Mouse (Mus musculus) WW6 (cell line): ENCODE data around the gene Cyp2u1.
"Not testable (repeated sequence)": the region's sequence is repeated elsewhere in the genome, so short reads cannot be mapped to it uniquely, and the experiment has no call there.

Source experiments
- DNase-seq: peaks from one replicate; pipeline ENCODE4 v3.0.0-alpha.2; 2013; ENCODE audit warnings: low read depth, low spot score

The Cyp2u1 gene

GRCm38 (mm10) chr3:131302452-131303319 is at the start of gene Cyp2u1:
Cyp2u1 (minus strand) TSS chr3:131303227.
- DNase-seq = peak; percentile 65

GRCm38 (mm10) chr3:131350539-131350938 is 47.5 kb upstream of the Cyp2u1 start:
- DNase-seq = no peak

GRCm38 (mm10) chr3:131349013-131349412 is 46.0 kb upstream of the Cyp2u1 start:
- no peak for DNase-seq

GRCm38 (mm10) chr3:131348579-131348950 is 45.5 kb upstream of the Cyp2u1 start:
- DNase-seq = no peak

- DNase-seq = no peak
Observed at GRCm38 (mm10) chr3:131347831-131348578, 45.0 kb upstream of the Cyp2u1 start.

GRCm38 (mm10) chr3:131345903-131346302 is 42.9 kb upstream of the Cyp2u1 start:
- DNase-seq = no peak

- DNase-seq = no peak
Observed at GRCm38 (mm10) chr3:131343311-131343710, 40.3 kb upstream of the Cyp2u1 start.

GRCm38 (mm10) chr3:131340885-131341284 is 37.9 kb upstream of the Cyp2u1 start:
- DNase-seq = no peak

GRCm38 (mm10) chr3:131339280-131339679 is 36.3 kb upstream of the Cyp2u1 start:
- no peak for DNase-seq

- not testable (repeated sequence) for DNase-seq
Observed at GRCm38 (mm10) chr3:131337749-131338148, 34.7 kb upstream of the Cyp2u1 start.

- DNase-seq = no peak
Observed at GRCm38 (mm10) chr3:131336629-131337028, 33.6 kb upstream of the Cyp2u1 start.

GRCm38 (mm10) chr3:131335117-131335547 is 32.1 kb upstream of the Cyp2u1 start:
- no peak for DNase-seq

GRCm38 (mm10) chr3:131327189-131327588 is 24.2 kb upstream of the Cyp2u1 start:
- no peak for DNase-seq

GRCm38 (mm10) chr3:131326637-131327036 is 23.6 kb upstream of the Cyp2u1 start:
- no peak for DNase-seq

GRCm38 (mm10) chr3:131322081-131322815 is 19.2 kb upstream of the Cyp2u1 start:
- no peak for DNase-seq

GRCm38 (mm10) chr3:131320184-131320583 is 17.2 kb upstream of the Cyp2u1 start:
- DNase-seq = no peak

- no peak for DNase-seq
Observed at GRCm38 (mm10) chr3:131318211-131318610, 15.2 kb upstream of the Cyp2u1 start.

- no peak for DNase-seq
Observed at GRCm38 (mm10) chr3:131317126-131317525, 14.1 kb upstream of the Cyp2u1 start.

GRCm38 (mm10) chr3:131315957-131316510 is 13.0 kb upstream of the Cyp2u1 start:
- DNase-seq = no peak

- no peak for DNase-seq
Observed at GRCm38 (mm10) chr3:131312340-131312739, 9.3 kb upstream of the Cyp2u1 start.

- DNase-seq = no peak
Observed at GRCm38 (mm10) chr3:131310572-131310971, 7.5 kb upstream of the Cyp2u1 start.

- no peak for DNase-seq
Observed at GRCm38 (mm10) chr3:131307811-131308210, 4.8 kb upstream of the Cyp2u1 start.
